In the genomic region with DNA sequence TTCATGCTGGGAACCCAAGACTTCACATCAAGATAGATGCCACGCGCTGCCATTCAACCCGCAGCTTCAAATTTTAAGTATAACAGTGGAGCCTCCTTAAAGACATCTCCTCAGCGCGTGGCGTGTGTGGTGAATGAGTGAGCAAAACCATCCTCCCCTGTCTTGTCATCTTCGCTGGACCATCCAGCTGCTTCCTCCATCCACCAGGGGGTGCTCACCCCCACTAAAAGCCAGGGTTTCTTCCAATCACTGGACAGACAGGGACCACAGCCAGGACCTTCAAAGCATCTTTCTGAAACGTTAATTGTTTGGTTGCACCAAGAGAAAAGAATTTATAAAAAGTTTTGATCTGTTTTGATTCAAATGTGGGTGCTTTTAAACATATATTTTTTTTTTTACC, we compare ENCODE assay signal across 8 mouse cellular contexts.
DNase-seq lines count a peak whose midpoint lies in the region; ATAC-seq and TF ChIP-seq lines count a peak whose summit lies in the region.

No protein-coding gene starts in this region.

- H3K4me2 ChIP-seq in kidney, embryonic 14.5 days (replicated peaks; ENCODE audit: low read depth, low read length), result no peak overlapping the region
- H3K4me2 ChIP-seq in forebrain, embryonic 16.5 days (ENCODE audit: low read length), result no peak overlapping the region
- H3K4me2 ChIP-seq in kidney, postnatal 0 days (ENCODE audit: low read length), result no peak overlapping the region
- no peak overlapping the region for H3K4me2 ChIP-seq in liver, postnatal 0 days (ENCODE audit: low read depth, low read length)

- peak; percentile 53 for DNase-seq in kidney, adult 18-20 months
- peak; percentile 67 for DNase-seq in brain, adult 2 months (ENCODE audit: low read depth, low spot score)
- peak; percentile 81 for DNase-seq in kidney, postnatal 0 days (ENCODE audit: low spot score)
- DNase-seq in liver, postnatal 0 days, result peak; percentile 63
- DNase-seq in right cerebral cortex, adult 2 months (ENCODE audit: low spot score in 2 of 2), result peak; percentile 81
- DNase-seq in spleen, postnatal 36 days (ENCODE audit: low spot score in 2 of 2), result no peak

- no peaks in the 10 kb centered on the region for H3K9me3 ChIP-seq in kidney, embryonic 14.5 days (ENCODE audit: control insufficient read depth, low read length)
- no peaks in the 10 kb centered on the region for H3K9me3 ChIP-seq in forebrain, embryonic 16.5 days (ENCODE audit: control insufficient read depth, low read length)
- H3K9me3 ChIP-seq in kidney, postnatal 0 days (replicated peaks; ENCODE audit: low read length), result no peaks in the 10 kb centered on the region
- H3K9me3 ChIP-seq in liver, postnatal 0 days (ENCODE audit: low read length), result no peaks in the 10 kb centered on the region

- no peak overlapping the region for H3K4me3 ChIP-seq in kidney, embryonic 14.5 days (ENCODE audit: low read length)
- H3K4me3 ChIP-seq in forebrain, embryonic 16.5 days (replicated peaks; ENCODE audit: low read length), result no peak overlapping the region
- H3K4me3 ChIP-seq in kidney, postnatal 0 days (replicated peaks; ENCODE audit: low read depth, low read length), result no peak overlapping the region
- no peak overlapping the region for H3K4me3 ChIP-seq in liver, postnatal 0 days (ENCODE audit: low read depth, low read length)

- H3K9ac ChIP-seq in kidney, embryonic 14.5 days (ENCODE audit: low read depth, low read length), result no peak overlapping the region
- no peak overlapping the region for H3K9ac ChIP-seq in forebrain, embryonic 16.5 days (replicated peaks; ENCODE audit: low read depth, low read length)
- no peak overlapping the region for H3K9ac ChIP-seq in kidney, postnatal 0 days (ENCODE audit: low read depth, low read length)
- H3K9ac ChIP-seq in liver, postnatal 0 days (replicated peaks), result no peak overlapping the region

- no peak for TF ChIP-seq EP300 in liver, postnatal 0 days (IDR thresholded peaks at IDR 0.05; ENCODE audit: low read depth)

- WGBS in kidney, embryonic 14.5 days, result 30% methylated on average over 8 of the region's 8 CpGs
- WGBS in forebrain, embryonic 16.5 days, result 30% methylated on average over 8 of the region's 8 CpGs
- WGBS in kidney, postnatal 0 days, result 32% methylated on average over 8 of the region's 8 CpGs
- WGBS in liver, postnatal 0 days (ENCODE audit: insufficient replicate concordance), result 27% methylated on average over 8 of the region's 8 CpGs

- peak; percentile 86 for TF ChIP-seq CTCF in kidney, postnatal 0 days (IDR thresholded peaks at IDR 0.05; ENCODE audit: low read depth)
- peak; percentile 74 for TF ChIP-seq CTCF in liver, postnatal 0 days (IDR thresholded peaks at IDR 0.05; ENCODE audit: low read depth)

- no peaks in the 10 kb centered on the region for H3K36me3 ChIP-seq in kidney, embryonic 14.5 days (ENCODE audit: control insufficient read depth, insufficient read depth, low read length)
- H3K36me3 ChIP-seq in forebrain, embryonic 16.5 days (ENCODE audit: control insufficient read depth, insufficient read depth), result no peaks in the 10 kb centered on the region
- no peaks in the 10 kb centered on the region for H3K36me3 ChIP-seq in kidney, postnatal 0 days (ENCODE audit: insufficient read depth, low read length)
- no peaks in the 10 kb centered on the region for H3K36me3 ChIP-seq in liver, postnatal 0 days (replicated peaks; ENCODE audit: insufficient read depth, low read length)

- H3K27ac ChIP-seq in kidney, embryonic 14.5 days (ENCODE audit: low read depth, low read length), result no peak overlapping the region
- no peak overlapping the region for H3K27ac ChIP-seq in forebrain, embryonic 16.5 days (ENCODE audit: low read length)
- H3K27ac ChIP-seq in kidney, postnatal 0 days, result no peak overlapping the region
- H3K27ac ChIP-seq in liver, postnatal 0 days (ENCODE audit: low read depth), result no peak overlapping the region

- ATAC-seq in kidney, embryonic 14.5 days (ENCODE audit: low FRiP score, low TSS enrichment), result no peak
- ATAC-seq in forebrain, embryonic 16.5 days, result 0 out of 2 replicates have a peak, but pooled peaks have one; percentile 40
- ATAC-seq in kidney, postnatal 0 days (replicated peaks; ENCODE audit: low FRiP score, low read depth), result no peak
- no peak for ATAC-seq in liver, postnatal 0 days

- H3K4me1 ChIP-seq in kidney, embryonic 14.5 days (ENCODE audit: control insufficient read depth, insufficient read depth, low read length), result no peaks in the 10 kb centered on the region
- peaks cover 11% of the 10 kb centered on the region for H3K4me1 ChIP-seq in forebrain, embryonic 16.5 days (replicated peaks; ENCODE audit: control insufficient read depth, insufficient read depth, low read length)
- no peaks in the 10 kb centered on the region for H3K4me1 ChIP-seq in kidney, postnatal 0 days (replicated peaks; ENCODE audit: insufficient read depth, low read length)
- H3K4me1 ChIP-seq in liver, postnatal 0 days (ENCODE audit: insufficient read depth), result no peaks in the 10 kb centered on the region

- H3K27me3 ChIP-seq in kidney, embryonic 14.5 days (ENCODE audit: control insufficient read depth, insufficient read depth, low read length), result no peaks in the 10 kb centered on the region
- H3K27me3 ChIP-seq in forebrain, embryonic 16.5 days (replicated peaks; ENCODE audit: control insufficient read depth, insufficient read depth, low read length), result no peaks in the 10 kb centered on the region
- no peaks in the 10 kb centered on the region for H3K27me3 ChIP-seq in kidney, postnatal 0 days (ENCODE audit: insufficient read depth, low read length)
- no peaks in the 10 kb centered on the region for H3K27me3 ChIP-seq in liver, postnatal 0 days (ENCODE audit: insufficient read depth, low read length)

Comparison
In these comparisons a context has a peak if more than half of its experiments do, and no peak if none do; other contexts are left out.
1. DNase-seq: peak in kidney, adult 18-20 months (single experiment), brain, adult 2 months (single experiment), kidney, postnatal 0 days (single experiment), liver, postnatal 0 days (single experiment) and right cerebral cortex, adult 2 months (2 of 2); none in spleen, postnatal 36 days (0 of 2).